Mouse (Mus musculus) ES-Bruce4 (cell line): ENCODE measurements at regions not wholly inside any gene's neighbourhood (a gene's known extent, or its start where the extent isn't known, plus 50 kb on each side); places are given as distances from the start of the nearest gene placed in this dataset.
"Not testable (repeated sequence)": the region's sequence is repeated elsewhere in the genome, so short reads cannot be mapped to it uniquely, and the experiment has no call there.

Experiments
- H3K27ac ChIP-seq: 2 replicates; pipeline ENCODE4 v1.5.1; 2012; ENCODE audit warnings: low read length, inconsistent platforms; ENCODE audit not compliant: insufficient read depth
- H3K27me3 ChIP-seq: 2 replicates; pipeline ENCODE4 v1.6.1; 2012; ENCODE audit warnings: mild to moderate bottlenecking, low read length, inconsistent platforms; ENCODE audit not compliant: control insufficient read depth, poor library complexity, insufficient read depth, severe bottlenecking
- H3K36me3 ChIP-seq: 2 replicates; pipeline ENCODE4 v1.6.1; 2012; ENCODE audit warnings: inconsistent platforms, mild to moderate bottlenecking, low read length, moderate library complexity; ENCODE audit not compliant: control insufficient read depth, poor library complexity, insufficient read depth, severe bottlenecking
- H3K4me1 ChIP-seq: one replicate; pipeline ENCODE4 v1.8.1; 2011; ENCODE audit warnings: low read length; ENCODE audit not compliant: control insufficient read depth, insufficient read depth
- H3K4me3 ChIP-seq: 2 replicates; pipeline ENCODE4 v1.5.1; 2011; ENCODE audit warnings: low read depth, mild to moderate bottlenecking, low read length
- H3K9ac ChIP-seq: 2 replicates; pipeline ENCODE4 v1.6.1; 2012; ENCODE audit warnings: low read depth, mild to moderate bottlenecking, inconsistent platforms; ENCODE audit not compliant: poor library complexity, severe bottlenecking
- H3K9me3 ChIP-seq: replicated peaks from 2 replicates; pipeline ENCODE4 v1.6.1; 2012; ENCODE audit warnings: mild to moderate bottlenecking, low read length, inconsistent platforms; ENCODE audit not compliant: control insufficient read depth, poor library complexity, insufficient read depth, severe bottlenecking
- CTCF ChIP-seq: IDR thresholded peaks from one replicate; pipeline ENCODE4 v1.8.1; 2011; ENCODE audit warnings: low read depth, low read length
- EP300 ChIP-seq: IDR thresholded peaks from 2 replicates; pipeline ENCODE4 v1.6.1; 2011; ENCODE audit warnings: low read depth, low read length; ENCODE audit not compliant: insufficient read depth
- POLR2A ChIP-seq: IDR thresholded peaks from one replicate; pipeline ENCODE4 v1.8.1; 2011; ENCODE audit warnings: low read length; ENCODE audit not compliant: insufficient read depth

GRCm38 (mm10) chr2:166516261-166516660, 197.4 kb downstream of the Prex1 start:
- H3K27me3 ChIP-seq = no peaks in the 10 kb centered on the region
- no peaks in the 10 kb centered on the region for H3K9me3 ChIP-seq
- no peak overlapping the region for H3K9ac ChIP-seq
- TF ChIP-seq CTCF (no peak), EP300 (no peak), POLR2A (no peak)
- no peaks in the 10 kb centered on the region for H3K4me1 ChIP-seq
- no peaks in the 10 kb centered on the region for H3K36me3 ChIP-seq
- H3K27ac ChIP-seq = no peak overlapping the region
- H3K4me3 ChIP-seq = no peak overlapping the region

GRCm38 (mm10) chr2:166514664-166515063, 199.0 kb downstream of the Prex1 start:
- H3K9me3 ChIP-seq = no peaks in the 10 kb centered on the region
- H3K4me3 ChIP-seq = no peak overlapping the region
- TF ChIP-seq CTCF = no peak
- TF ChIP-seq EP300 = no peak
- no peak for TF ChIP-seq POLR2A
- no peak overlapping the region for H3K9ac ChIP-seq
- no peaks in the 10 kb centered on the region for H3K36me3 ChIP-seq
- H3K27me3 ChIP-seq = no peaks in the 10 kb centered on the region
- no peak overlapping the region for H3K27ac ChIP-seq
- no peaks in the 10 kb centered on the region for H3K4me1 ChIP-seq

GRCm38 (mm10) chr2:166512488-166512887, 201.1 kb downstream of the Prex1 start:
- H3K4me3 ChIP-seq = no peak overlapping the region
- no peaks in the 10 kb centered on the region for H3K9me3 ChIP-seq
- H3K36me3 ChIP-seq = no peaks in the 10 kb centered on the region
- no peaks in the 10 kb centered on the region for H3K4me1 ChIP-seq
- no peak overlapping the region for H3K9ac ChIP-seq
- no peaks in the 10 kb centered on the region for H3K27me3 ChIP-seq
- TF ChIP-seq POLR2A = no peak
- peak; percentile 74 for TF ChIP-seq CTCF
- 0 out of 2 replicates have a peak, but pooled peaks have one; percentile 34 for TF ChIP-seq EP300
- no peak overlapping the region for H3K27ac ChIP-seq

- not testable (repeated sequence) for H3K9me3 ChIP-seq, H3K36me3 ChIP-seq, H3K27ac ChIP-seq, H3K27me3 ChIP-seq, H3K4me3 ChIP-seq, H3K4me1 ChIP-seq, H3K9ac ChIP-seq
Observed at GRCm38 (mm10) chr2:166511477-166511876, 202.2 kb downstream of the Prex1 start.

- TF ChIP-seq CTCF (no peak), POLR2A (no peak), EP300 (no peak)
- Histone ChIP-seq H3K9ac (no peak overlapping the region), H3K9me3 (no peaks in the 10 kb centered on the region), H3K4me3 (no peak overlapping the region), H3K36me3 (no peaks in the 10 kb centered on the region), H3K27me3 (no peaks in the 10 kb centered on the region), H3K4me1 (no peaks in the 10 kb centered on the region), H3K27ac (no peak overlapping the region)
Observed at GRCm38 (mm10) chr2:166510776-166511175, 202.9 kb downstream of the Prex1 start.

GRCm38 (mm10) chr2:166509591-166509990, 204.0 kb downstream of the Prex1 start:
- TF ChIP-seq CTCF = no peak
- no peak for TF ChIP-seq POLR2A
- no peak for TF ChIP-seq EP300
- no peak overlapping the region for H3K9ac ChIP-seq
- no peaks in the 10 kb centered on the region for H3K4me1 ChIP-seq
- H3K9me3 ChIP-seq = no peaks in the 10 kb centered on the region
- no peak overlapping the region for H3K27ac ChIP-seq
- H3K36me3 ChIP-seq = no peaks in the 10 kb centered on the region
- H3K4me3 ChIP-seq = no peak overlapping the region
- H3K27me3 ChIP-seq = no peaks in the 10 kb centered on the region
